Mouse (Mus musculus) ovary, postnatal 10 days (tissue): Measurements from ENCODE around the gene Zmynd11.

Source experiments
- DNase-seq: peaks from one replicate; pipeline ENCODE4 v3.0.0; 2022; ENCODE audit warnings: low spot score

The Zmynd11 gene

DNA sequence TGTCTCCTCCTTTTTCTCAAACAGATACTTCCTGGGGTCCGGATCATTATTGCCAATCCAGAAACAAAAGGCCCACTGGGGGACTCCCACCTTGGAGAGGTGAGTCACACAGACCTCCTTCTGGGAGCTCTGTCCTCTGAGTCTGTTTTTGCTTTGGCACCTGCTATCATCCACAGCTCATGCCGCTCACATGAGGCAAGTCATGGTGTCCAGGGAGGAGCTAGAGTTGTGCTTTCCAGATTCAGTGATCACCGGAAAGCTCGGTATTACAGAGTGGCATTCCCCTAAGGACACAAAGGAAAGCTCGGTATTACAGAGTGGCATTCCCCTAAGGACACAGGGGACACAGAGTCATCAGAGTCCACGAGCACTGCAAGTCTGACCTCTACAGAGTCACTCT is 108.5 kb downstream of the Zmynd11 start:
- DNase-seq = no peak

GRCm38 (mm10) chr13:9653018-9653417 is 112.1 kb downstream of the Zmynd11 start:
- no peak for DNase-seq

DNA sequence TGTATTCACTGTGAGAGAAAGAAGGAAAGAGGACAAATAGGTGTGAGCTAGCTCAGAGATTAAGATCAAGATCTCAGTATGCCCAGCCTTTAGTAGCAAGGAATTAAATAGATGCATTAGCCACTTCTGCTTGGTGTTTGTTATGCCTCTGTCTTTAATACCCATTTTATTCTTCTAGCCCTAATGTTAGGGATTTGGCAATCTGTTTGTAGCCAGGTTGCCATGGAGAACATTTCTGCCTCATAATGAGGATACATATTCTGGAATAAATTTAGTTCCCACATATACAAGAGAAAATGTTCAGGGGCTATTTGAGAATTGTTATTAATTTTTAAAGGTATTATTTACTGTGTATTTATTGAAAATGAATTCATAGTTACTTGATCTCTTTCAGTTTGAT is 114.5 kb downstream of the Zmynd11 start:
- DNase-seq = no peak

GRCm38 (mm10) chr13:9649894-9650293 is 115.2 kb downstream of the Zmynd11 start:
- DNase-seq = no peak

- no peak for DNase-seq
Observed at GRCm38 (mm10) chr13:9648716-9649115, 116.4 kb downstream of the Zmynd11 start.

GRCm38 (mm10) chr13:9637949-9638348 is 127.2 kb downstream of the Zmynd11 start:
- DNase-seq = no peak

DNA sequence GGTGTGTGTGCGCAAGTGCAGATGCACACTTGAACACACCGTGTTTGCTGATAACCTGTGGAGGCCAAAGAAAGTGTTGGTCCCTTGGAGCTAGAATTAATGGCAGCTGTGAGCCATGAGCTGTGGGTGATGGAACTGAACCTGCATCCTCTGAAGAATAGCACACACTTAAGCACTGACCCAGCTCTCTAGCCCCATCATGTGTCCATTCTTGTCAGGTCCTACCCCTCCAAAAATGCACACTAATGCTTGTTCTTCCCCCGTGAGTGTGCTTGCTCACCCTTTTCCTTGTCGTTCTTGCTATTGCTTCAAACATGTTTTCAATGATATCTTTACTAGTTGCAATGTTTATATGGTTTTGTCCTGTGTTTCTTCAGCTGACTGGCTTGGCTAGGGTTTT is 128.6 kb downstream of the Zmynd11 start:
- no peak for DNase-seq

GRCm38 (mm10) chr13:9635951-9636350 is 129.2 kb downstream of the Zmynd11 start:
- no peak for DNase-seq
